Mouse (Mus musculus): ENCODE results near the gene Tnrc18. TPM values are rescaled to one million over a fixed set of nuclear protein-coding genes. Genes with fewer than 3 reads are reported as not detected.

Tnrc18 gene
- total RNA-seq, 1 experiment from 2014 or later: 123 TPM

GRCm38 (mm10) chr5:142822286-142823095 lies 5.0 kb upstream of the Tnrc18 start:
- peak; percentile 73 for DNase-seq

GRCm38 (mm10) chr5:142821974-142822285 lies 4.5 kb upstream of the Tnrc18 start:
- DNase-seq: no peak

- peak; percentile 95 for DNase-seq
Measured at GRCm38 (mm10) chr5:142821266-142821973, 4.0 kb upstream of the Tnrc18 start.

GRCm38 (mm10) chr5:142820276-142821265 lies 3.1 kb upstream of the Tnrc18 start:
- DNase-seq: peak; percentile 74

GRCm38 (mm10) chr5:142819385-142820275 lies 2.2 kb upstream of the Tnrc18 start:
- DNase-seq: peak; percentile 65

GRCm38 (mm10) chr5:142818435-142819360 lies 1.2 kb upstream of the Tnrc18 start:
- DNase-seq: peak; percentile 74

- DNase-seq: peak; percentile 67
Measured at GRCm38 (mm10) chr5:142816811-142817523, 495 bp downstream of the Tnrc18 start.

- peak; percentile 55 for DNase-seq
Measured at GRCm38 (mm10) chr5:142816031-142816810, 1.2 kb downstream of the Tnrc18 start.

- peak; percentile 36 for DNase-seq
Measured at GRCm38 (mm10) chr5:142815421-142816001, 2.0 kb downstream of the Tnrc18 start.

GRCm38 (mm10) chr5:142814711-142815420 lies 2.6 kb downstream of the Tnrc18 start:
- DNase-seq: peak; percentile 59

GRCm38 (mm10) chr5:142814161-142814651 lies 3.3 kb downstream of the Tnrc18 start:
- peak; percentile 64 for DNase-seq

GRCm38 (mm10) chr5:142813722-142814111 lies 3.7 kb downstream of the Tnrc18 start:
- peak; percentile 48 for DNase-seq

- peak; percentile 43 for DNase-seq
Measured at GRCm38 (mm10) chr5:142812976-142813721, 4.3 kb downstream of the Tnrc18 start.

GRCm38 (mm10) chr5:142812621-142812975 lies 4.9 kb downstream of the Tnrc18 start:
- no peak for DNase-seq

- DNase-seq: no peak
Measured at GRCm38 (mm10) chr5:142811870-142812443, 5.5 kb downstream of the Tnrc18 start.

Data from adrenal gland, postnatal 25 days (tissue).